Mouse (Mus musculus): ENCODE results near the gene Zdhhc12.
"Not testable (repeated sequence)": the region's sequence is repeated elsewhere in the genome, so short reads cannot be mapped to it uniquely, and the experiment has no call there.

Gene Zdhhc12

DNA sequence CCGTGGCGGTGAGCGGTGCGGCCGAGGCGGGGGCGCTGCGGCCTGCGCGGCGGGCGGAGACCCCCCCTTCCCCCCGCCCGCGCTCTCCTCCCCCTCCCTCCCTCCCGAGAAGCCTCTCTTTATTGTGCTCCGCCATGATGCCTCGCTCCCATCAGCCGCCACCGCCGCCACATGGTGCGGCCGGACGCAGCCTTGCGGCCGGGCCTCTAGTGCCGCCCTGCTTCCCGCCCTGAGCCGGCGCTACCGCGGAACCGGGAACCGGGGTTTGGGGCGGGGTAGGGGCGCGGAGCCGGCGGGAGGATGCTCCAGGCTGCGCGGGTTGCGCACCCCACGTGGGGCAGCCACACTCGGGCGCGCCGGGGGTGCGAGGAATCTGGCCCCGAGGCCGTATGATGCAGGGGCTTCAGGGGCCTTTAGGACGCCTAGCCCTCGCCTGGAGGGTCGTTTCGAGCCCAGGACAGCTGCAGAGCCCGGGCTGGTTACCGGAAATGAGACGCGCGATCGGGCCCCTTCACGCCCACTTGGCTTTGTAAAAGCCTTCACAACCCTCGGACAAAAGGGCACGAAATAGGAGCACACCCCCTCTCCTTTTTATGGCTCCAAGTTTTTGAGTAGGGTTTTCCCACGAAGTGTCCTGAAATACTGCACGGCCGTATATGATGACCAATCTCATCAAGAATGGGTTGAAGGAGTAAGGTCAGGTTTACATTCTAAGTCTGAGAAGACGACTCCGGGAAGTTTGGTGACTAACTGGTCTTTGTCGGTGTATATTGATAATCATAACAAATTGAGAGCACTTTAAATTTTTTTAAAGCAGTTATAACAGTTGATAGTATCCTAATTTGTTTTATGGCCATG, 26.2 kb downstream of the Zdhhc12 start:
- in situ Hi-C loops (cut with MboI, MseI): no loop called here

DNA sequence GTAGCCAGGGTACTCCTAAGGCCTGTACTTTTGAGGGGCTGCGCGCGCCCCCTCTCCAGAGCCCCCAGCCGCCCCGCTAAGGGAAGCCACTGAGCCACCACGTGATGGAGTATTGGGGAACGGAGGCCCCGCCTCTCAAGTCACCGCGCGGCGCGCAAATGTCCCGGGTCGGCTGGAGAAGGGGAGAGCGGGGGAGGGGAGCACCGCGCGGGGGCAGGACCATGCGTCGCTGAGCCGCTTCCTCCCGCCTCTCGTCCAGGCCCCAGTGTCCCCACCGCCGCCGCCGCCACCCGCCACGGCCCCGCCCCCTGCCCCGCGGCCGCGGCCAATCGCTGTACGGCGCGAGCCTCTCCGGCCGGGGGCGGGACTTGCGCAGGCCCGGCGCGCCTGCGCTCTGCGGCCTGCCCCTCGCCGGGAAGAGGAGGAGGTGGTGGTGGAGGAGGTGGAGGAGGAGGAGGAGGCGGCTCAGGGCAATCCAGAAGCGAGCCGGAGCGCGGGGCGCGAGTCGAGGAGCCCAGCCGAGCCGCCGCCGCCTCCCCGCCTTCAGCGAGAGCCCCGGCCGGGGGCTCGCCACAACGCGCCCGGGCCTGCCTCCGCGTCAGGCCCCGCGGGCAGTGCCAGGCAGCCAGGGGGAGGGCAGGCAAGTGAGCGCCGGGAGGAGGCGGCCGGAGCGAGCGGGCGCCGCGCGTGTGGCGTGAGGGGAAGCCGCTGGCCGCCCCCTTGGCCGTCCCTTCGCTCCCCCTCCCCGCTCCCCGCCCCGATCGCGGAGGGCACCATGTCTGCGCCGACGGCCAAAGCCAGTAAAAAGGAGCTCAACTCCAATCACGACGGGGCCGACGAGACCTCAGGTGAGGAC, 27.2 kb downstream of the Zdhhc12 start:
- in situ Hi-C loops (cut with MboI, MseI): no loop called here

DNA sequence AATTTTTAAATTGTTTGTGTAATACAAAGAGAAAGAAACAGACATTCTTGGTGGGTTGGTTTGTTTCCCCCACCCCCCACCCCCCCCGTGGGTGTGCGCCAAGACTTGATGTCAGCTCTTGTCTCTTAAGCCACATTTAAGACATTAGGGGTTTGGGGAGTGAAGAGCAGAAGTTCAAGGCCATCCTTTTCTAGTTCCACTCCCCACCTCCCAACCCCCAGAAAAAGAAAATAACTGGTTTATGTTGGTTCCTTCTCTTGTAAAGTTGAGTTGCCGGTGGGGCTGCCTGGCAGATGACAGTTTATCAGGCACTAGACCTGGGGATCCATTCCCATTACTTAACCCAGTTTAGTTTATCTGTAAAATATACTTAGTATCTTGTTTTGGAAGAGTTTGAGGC, 29.1 kb downstream of the Zdhhc12 start:
- in situ Hi-C loops (cut with MboI, MseI): no loop called here

DNA sequence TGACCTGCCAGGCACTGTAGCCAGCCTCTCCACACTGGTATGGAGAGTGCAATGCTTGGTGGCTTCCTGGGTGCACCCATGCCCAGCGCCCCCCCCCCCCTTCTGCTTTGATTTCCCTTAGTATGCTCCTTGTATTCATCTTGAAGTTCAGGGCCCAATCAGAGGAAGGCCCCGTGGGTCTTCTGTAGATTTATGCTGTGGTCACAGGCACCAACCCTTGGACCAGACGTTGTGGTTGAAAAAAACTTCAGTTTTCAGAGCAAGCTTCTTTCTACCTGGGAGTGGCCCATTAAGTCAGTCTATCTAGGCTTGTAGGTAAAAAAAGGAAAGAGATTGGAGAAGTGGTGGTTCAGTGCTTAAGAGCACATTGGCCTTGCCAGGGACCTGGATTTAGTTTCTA, 29.7 kb downstream of the Zdhhc12 start:
- in situ Hi-C loops (cut with MboI, MseI): no loop called here

DNA sequence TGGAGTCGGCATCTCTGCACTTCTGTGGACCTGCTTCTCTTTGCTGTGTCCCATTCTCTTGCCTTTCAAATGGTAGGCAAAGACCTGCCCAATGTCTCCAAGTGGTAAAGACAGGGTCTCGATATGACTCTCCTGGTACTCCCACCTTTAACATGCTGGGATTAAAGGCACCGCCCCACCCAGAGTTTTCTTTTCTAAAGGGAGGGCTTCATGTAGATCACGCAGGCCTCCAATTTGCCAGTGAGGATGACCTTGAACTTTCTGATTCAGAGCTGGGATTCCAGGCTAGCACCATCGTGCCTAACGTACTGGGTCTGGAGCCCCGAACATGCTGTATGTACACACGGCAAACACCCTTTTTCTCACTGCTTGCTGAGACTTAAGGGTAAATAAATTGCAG, 30.2 kb downstream of the Zdhhc12 start:
- in situ Hi-C loops (cut with MboI, MseI): no loop called here

DNA sequence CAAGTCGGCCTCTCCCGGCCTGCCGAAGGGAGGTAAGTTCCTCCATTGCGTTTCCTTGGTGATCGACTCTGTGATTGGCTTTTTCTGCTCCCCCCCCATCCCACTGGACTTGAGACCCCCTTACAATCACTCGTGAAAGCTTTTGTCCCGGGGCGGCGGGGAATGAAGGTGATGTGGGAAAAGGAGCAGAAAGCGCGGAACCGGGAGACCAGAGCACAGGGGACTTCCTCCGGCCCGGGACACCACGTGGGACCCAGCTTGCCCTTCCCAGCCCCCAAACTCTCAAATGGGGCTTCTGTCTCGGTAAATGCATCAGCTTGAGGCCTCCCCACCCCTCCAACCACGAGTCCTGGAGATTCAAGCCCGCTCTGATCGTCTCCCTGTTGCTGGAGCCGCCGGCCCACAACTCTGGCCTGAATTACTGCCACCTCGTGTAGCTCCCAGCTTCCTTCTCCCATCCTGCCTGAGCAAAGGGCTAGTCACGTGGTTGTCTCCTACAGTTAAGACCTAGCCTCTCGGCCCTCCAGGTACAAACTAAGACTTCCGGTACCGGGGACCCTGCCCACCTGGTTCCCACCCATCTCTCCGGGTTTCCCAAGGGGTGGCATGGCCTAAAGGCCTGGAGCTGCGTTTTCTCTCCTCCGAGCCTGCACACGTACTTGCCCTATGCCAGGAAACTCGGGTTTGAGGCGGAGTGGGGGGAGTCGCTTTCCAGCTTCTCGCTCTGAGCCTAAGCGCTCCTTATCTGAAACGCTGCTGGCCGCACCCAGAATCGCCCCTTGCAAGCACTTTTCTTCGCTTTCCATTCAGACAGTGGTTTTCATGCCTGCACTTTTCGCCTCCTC, 31.0 kb downstream of the Zdhhc12 start:
- in situ Hi-C loops (cut with MboI, MseI): no loop called here

DNA sequence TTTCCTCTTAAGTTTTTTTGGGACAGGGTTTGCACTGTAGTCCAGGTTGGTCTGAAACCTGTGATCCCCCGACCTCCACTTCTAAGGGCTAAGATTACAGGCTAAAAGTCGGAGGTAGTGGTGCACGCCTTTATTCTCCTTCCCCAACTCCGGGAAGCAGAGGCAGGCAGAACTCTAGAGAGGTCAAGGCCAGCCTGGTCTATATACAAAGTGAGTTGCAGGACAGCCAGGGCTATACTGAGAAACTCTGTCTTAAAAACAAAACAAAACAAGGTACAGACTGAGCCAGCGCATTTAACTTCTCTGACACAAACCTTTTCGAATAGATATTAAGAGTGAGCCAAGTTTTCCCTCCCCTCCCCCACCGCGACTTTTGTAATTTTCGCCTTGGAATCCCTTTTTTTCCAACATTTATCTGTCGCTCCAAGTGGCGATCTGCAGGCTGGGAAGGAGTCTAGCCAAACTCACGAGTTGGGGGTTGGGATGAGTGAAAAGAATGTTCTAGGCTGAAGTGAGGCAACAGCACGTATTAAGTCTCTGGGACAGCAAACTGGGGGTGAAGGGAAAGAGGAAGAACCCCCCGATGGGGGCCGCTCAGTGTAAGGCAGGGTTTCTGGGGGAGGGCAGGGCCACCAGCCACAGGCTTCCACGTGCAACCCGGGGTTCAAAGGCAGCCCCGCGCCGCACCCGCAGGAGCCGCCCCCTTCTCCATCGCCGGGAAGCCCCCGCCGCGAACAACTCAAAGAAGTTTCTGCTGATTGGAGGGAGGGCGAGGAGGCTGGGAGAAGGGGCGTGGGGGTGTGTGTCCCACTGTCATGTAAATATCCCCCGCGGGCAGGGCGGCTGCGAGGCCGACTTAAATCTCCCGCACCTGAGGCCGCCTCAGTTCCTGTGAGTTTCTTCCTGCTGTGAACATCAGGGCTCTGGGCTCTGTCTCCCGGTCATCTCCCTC, 32.0 kb downstream of the Zdhhc12 start:
- in situ Hi-C loops (cut with MboI, MseI): no loop called here

DNA sequence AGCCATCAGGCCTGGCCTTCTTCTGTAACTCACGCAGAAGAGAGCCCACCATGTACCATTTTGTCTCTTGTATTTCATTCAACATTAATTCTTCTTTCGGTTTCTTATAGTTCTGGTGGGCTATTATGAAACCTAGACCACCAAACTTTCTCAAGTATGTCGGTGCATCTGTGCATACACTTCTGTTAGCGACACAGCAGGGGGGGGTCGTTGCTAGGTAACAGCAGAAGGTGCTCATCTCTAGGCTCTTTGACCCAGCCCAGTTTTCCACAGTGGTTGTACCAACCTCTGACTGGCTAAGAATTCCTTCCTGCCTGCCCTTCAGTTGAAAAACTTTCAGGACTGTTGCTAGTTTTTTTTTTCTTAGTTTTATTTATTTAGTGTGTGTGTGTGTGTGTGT, 35.0 kb downstream of the Zdhhc12 start:
- in situ Hi-C loops (cut with MboI, MseI): no loop called here

DNA sequence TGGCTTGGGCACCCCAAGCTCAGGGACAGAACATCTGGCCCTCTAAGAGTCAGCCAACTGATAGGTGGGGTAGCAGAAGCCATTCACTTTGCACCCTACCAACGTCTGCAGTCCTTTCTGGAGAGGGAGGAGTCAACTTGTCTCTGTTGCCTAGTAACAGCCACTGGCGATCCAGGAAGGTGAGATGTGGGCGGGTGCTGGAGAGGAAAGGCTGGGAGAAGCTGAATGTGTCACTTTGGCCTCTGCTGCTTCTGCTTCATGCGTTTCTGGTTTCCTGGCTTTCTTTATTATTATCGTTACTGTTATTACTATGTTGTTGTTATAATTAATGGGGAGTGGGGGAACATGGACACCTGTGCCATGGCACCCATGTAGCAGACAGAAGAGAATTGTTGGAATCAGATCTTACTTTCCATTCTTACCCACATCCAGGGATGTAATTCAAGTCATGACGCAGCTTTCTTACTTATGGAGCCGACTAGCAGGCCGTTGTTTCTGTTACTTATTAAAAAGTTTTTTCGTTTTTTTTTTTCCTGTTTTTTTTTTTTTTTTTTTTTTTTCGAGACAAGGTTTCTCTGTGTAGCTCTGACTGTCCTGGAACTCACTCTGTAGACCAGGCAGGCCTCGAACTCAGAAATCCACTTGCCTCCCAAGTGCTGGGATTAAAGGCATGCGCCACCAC, 36.1 kb downstream of the Zdhhc12 start, which contains the start of gene Set:
Set (plus strand) TSS at position 156 of the 682 bp plus-strand sequence.
- in situ Hi-C loops (cut with MboI, MseI): no loop called here

DNA sequence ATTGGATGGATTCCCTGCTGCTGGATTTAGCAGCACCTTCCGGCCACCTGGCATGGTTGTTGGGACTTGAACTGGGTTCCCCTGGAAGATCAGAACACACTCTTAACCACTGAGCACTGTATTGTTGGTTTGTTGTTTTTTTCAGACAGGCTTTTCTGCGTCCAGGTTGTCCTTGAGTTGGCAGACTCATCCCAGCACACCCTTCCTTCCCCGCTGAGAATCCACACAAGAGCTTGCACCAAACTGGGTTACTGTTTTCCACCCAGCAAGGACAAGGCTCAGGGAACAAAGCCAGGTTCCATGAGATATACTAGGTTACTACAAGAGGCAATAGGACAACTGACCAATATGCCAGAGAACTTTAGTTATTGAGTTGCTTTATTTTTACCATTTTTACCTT, 36.7 kb downstream of the Zdhhc12 start:
- in situ Hi-C loops (cut with MboI, MseI): no loop called here

DNA sequence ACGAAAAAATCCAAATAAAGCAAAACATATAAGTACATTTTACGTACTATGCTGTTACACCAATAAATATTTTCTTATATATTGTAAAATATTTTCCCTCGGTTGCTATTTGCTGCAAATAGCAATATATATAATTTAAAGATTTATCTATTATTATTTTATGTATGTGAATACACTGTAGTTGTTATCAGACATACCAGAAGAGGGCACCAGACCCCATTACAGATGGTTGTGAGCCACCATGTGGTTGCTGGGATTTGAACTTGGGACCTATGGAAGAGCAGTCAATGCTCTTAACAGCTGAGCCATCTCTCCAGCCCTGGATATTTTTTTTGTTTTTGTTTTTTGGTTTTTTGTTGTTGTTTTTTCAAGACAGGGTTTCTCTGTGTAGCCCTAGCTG, 38.1 kb downstream of the Zdhhc12 start:
- in situ Hi-C loops (cut with MboI, MseI): not testable (repeated sequence)

DNA sequence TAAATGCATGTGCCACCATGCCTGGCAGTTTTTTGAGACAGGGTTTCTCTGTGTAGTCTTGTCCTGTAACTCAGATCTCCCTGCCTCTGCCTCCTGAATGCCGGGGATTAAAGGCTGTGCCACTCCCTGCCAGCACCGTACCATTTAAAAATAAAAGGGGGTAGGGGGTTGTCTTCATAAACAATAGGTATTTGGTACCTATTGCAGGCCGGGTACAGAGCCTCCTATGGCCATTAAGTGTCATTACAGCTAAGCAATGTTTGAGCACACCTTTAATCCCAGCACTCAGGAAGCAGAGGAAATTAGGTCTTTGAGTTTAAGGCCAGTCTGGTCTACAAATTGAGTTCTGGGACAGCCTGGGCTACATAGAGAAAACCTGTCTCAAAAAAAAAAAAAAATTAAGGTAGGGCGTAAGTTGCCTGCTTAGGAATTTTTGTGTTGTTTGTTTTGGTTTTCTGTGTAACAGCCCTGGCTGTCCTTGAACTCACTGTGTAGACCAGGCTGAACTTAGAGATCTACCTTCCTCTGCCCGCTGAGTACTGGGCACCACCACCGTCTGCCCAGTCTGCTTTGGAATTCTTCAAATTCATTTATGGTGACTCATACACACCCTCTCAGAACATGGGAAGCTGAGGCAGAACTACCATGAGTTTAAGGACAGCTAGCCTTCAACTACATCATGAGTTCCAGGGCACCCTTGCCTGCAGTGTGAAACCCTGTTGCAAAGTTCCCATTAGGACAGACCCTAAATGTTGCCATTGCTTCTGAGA, 41.3 kb downstream of the Zdhhc12 start:
- in situ Hi-C loops (cut with MboI, MseI): no loop called here

DNA sequence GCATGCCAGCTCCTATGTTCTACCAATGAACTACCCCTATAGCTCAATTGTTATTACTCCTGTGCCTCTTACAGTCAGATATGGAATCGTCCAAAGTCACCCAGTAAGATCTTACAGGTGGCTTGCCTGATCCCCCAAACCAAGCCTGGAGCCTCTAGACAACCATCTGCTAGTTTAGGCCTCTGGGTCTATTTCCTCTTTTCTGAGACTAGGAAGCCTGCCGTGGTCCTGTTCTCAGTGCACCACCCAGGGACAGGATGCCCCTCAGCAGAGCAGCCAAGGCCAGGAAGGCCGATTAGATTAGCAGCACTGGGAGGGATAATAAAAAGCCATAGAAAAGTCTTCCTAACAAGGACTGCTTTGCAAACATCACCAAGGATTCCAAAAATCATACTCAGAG, 43.6 kb downstream of the Zdhhc12 start:
- in situ Hi-C loops (cut with MboI, MseI): loop anchor here (5.0 kb wide), 1 partner anchor 32 kb away; no protein-coding TSS in a partner anchor

DNA sequence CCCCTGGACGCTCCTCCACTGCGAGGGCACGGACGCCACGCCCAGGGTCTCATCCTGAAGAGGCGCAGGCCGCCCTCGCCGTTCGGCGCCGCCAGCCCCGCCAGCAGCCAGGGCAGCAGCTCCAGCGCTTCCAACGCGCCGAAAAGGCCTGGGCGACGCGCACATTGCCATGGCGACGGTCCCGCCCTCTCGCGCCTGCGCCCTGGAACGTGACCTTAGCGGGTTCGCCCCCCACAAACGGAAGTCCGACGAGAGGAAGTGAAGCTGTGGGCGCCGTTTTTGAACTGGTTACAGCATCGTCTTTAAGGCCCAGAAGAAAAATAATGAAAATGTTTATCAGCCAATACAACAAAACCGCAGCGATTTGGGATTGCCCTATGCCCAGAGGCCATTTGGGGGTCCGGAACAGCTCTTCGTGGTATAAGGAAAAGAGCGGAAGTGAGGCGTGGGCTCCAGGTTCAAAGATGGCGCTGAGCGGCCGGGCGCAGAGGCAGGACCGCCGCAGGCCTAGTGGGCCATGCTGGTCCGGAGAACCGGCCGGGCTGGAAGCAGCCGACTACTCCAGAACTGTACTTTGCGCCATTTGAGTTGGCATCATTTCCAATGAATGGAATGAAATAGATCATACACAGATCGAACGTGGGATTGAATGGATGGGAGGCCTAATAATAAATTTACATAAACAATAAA, 44.6 kb downstream of the Zdhhc12 start, which contains the start of gene Wdr34:
Wdr34 (minus strand) TSS at position 183 of the 690 bp plus-strand sequence.
- in situ Hi-C loops (cut with MboI, MseI): loop anchor here (5.0 kb wide), 1 partner anchor 33 kb away; no protein-coding TSS in a partner anchor

DNA sequence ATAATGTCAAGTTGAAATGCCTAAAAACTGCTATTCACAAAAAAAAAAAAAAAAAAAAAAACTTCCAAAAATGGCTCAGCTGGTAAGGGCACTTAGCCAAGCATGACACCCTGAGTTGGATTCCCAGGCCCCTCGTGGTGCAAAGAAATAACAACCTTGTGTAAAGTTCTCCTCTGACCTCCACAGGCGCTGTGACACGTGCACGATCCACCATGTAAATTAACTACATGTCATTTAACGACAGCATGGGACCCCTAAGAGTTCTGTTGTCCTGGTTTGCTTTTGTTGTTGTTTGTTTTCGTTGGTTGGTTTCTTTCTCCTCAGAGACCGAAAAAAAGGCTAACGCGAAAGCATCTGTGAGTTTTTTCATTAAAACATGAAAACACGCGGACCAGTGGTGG, 45.3 kb downstream of the Zdhhc12 start:
- in situ Hi-C loops (cut with MboI, MseI): loop anchor here (5.0 kb wide), 1 partner anchor 34 kb away; no protein-coding TSS in a partner anchor

DNA sequence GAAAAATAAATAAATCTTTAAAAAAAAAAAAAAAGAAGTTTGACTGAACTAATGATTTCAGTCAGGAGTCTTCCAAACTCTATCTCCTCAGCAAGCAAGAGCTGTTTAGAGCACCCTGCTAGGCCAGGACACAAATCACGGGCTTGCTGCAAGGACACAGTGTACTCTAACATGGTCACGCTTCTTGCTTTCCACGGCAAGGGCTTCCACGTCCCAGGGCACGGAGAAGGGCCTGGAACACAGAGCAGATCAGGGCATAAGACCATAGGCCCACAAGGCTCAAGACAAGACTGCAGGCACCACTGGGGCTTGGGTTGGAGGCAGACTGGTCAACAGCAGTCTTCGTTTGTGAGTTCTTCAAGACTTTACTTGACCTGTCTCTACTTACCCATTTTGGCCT, 46.3 kb downstream of the Zdhhc12 start:
- in situ Hi-C loops (cut with MboI, MseI): loop anchor here (5.0 kb wide), 1 partner anchor 35 kb away; no protein-coding TSS in a partner anchor

DNA sequence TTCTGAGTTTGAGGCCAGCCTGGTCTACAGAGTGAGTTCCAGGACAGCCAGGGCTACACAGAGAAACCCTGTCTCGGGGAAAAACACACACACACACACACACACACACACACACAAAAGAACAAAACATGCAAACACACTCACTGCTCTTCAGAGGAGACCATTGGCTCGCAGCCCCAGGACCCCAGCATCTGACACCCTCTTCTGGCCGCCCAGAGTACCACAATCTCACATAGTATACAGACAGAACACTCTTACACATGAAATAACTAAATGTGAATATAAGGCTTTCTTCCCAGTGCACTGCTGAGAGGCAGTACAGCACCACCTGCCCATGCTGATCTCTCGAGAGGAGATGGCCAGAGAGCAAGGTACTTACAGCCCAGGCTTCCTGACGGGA, 48.9 kb downstream of the Zdhhc12 start:
- in situ Hi-C loops (cut with MboI, MseI): no loop called here

DNA sequence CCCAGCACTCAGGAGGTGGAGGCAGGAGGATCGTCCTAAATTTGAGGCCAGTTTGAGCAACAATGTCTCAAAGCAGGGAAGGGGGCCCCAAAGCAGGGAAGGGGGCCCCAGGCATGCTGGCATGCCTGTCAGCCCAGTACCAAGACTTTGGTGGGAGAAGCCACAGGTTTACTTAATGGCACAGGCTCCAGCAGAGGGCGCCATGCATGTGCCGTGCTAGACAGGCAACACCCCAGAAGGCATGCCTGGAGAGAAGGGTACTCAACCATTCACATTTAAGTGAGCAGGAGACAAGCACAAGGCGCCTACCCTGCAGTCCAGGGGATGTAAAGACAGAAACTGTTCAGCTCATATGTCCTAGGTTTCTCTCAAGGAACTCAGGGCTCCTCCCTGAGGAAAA, 51.0 kb downstream of the Zdhhc12 start:
- in situ Hi-C loops (cut with MboI, MseI): no loop called here

Data from regulatory T cell (primary cell).